Mouse (Mus musculus) lung, postnatal 0 days (tissue): ENCODE data around the gene Avpi1.

Experiments
- CTCF ChIP-seq: IDR thresholded peaks from 2 replicates; pipeline ENCODE4 v1.5.1; 2016; ENCODE audit warnings: antibody characterized with exemption, mild to moderate bottlenecking
- EP300 ChIP-seq: IDR thresholded peaks from 2 replicates; pipeline ENCODE4 v1.6.1; 2016; ENCODE audit warnings: antibody characterized with exemption, mild to moderate bottlenecking, control low read depth

DNA sequence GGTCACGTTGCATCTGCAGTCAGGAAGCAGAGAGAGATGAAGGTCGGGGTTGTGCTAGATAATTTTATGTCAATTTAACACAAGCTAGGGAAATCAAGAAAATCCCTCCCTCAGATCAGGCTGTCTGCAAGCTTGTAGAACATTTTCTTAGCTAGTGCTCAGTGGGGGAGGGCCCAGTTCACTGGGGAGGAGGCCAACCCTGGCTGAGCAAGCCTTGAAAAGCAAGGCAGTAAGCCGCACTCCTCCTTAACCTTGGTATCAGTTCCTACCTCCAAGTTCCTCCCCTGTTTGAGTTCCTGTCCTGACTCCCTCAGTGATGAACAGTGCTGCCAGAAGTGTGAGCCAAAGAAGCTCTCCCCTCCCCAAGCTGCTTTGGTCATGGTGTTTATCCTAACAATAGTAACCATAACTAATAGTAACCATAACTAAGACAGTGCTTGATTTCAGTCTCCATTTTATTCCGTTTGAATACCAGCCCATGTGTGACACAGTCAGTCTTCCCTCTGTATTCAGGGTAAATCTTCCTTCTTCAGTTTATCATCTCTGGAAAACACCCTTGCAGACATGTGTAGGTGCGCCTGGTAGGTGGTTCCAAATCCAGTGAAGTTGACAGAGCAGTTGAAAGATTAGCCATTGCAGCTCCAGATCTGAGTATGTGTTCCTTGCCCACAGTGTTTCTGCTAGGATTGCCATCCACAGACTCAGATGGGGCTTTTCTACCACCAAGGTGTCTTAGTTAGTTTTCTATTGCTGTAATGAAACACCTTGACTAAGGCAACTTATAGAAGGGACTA is 11.1 kb upstream of the Avpi1 start:
- TF ChIP-seq CTCF: no peak
- no peak for TF ChIP-seq EP300
